Mouse (Mus musculus) brain, adult 10 weeks (tissue): ENCODE measurements around the gene Btg1. TPM values are rescaled to one million over a fixed set of nuclear protein-coding genes. Genes with fewer than 3 reads are reported as not detected.

Experiments
- polyA plus RNA-seq: library from polyadenylated mRNA; stranded (reverse); fragments of 350-450 nt; fragmentation: Illumina TruSeq; extraction: RNeasy Lipid Tissue Mini Kit (QIAGEN cat#74804); gene quantifications from one replicate; pipeline ENCODE4 v1.2.3, GENCODE M21; 2015; ENCODE audit warnings: low read depth, low replicate concordance

Gene Btg1
- polyA plus RNA-seq: 20.2 TPM

GRCm38 (mm10) chr10:96616709-96617116, at the start of gene Btg1:
Btg1 (plus strand) TSS chr10:96617006.

